Mouse (Mus musculus) liver, embryonic 14.5 days (tissue): ENCODE results near the gene Laptm5.

ENCODE experiments used
- CTCF ChIP-seq: IDR thresholded peaks from 2 replicates; pipeline ENCODE4 v1.5.1; 2016; ENCODE audit warnings: antibody characterized with exemption, low read depth, control low read depth
- EP300 ChIP-seq: IDR thresholded peaks from 2 replicates; pipeline ENCODE4 v1.6.1; 2016; ENCODE audit warnings: antibody characterized with exemption, low read depth

DNA sequence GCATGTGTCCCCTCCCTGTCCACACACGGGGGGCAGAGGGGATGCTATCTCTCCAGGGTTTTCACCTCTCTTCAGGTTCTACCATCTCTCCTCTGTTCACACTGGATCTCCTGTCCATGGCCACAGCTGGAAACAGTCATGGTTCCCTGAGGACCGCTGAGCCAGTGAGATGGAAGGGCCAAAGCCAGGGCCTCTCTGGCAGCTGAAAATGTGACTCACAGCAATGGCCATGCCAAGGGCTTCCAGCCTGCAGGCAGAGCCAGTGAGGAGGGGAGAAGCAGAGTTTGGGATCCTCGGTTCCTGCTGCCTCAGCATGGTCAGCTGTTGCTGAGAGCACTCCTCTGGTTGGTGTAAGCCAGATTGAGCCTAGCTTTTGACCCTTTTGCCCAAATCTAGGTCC is 66.1 kb downstream of the Laptm5 start:
- TF ChIP-seq CTCF (no peak), EP300 (no peak)
